Mouse (Mus musculus) R1 (cell line): ENCODE measurements around the gene Tdrd9.
"Not testable (repeated sequence)": the region's sequence is repeated elsewhere in the genome, so short reads cannot be mapped to it uniquely, and the experiment has no call there.

Source experiments
- DNase-seq: peaks from one replicate; pipeline ENCODE4 v3.0.0-alpha.2; 2018; ENCODE audit warnings: low read depth, low spot score

Tdrd9 gene

DNA sequence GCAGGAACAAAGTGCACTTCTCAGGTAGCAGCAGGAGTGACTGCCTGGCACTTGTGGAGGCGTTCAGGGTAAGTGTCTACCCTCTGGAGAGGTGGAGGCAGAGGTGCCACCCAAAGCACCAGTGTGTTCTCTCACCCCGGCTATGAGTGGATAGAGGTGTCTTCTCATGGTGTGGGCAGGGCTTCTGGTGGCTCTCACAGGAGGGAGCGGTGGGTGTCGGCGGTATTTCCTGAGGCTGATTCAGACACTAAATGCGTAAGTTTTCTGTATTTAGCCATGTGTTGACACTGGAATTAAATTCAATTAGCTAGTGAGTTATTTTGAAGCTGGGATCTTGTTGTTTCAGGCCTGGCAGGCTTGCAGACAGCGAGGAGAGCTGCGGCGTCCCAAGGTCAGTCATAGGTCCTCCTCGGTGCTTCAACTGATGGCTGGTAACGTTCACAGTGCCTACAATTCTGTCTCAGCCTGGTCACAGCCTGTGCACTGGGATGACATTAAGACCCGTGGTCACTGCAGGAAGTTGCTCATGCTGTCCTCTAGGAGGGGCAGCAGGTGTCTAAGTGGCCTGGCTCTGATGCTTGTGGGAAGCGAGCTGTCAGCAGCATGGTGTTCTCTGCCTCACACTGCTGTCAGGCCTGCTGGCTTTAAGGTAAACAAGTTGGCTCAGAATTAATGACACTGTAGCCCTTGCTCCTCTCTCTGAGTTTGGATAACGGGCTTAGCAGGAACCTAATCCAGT is 54.7 kb downstream of the Tdrd9 start:
- DNase-seq: no peak

DNA sequence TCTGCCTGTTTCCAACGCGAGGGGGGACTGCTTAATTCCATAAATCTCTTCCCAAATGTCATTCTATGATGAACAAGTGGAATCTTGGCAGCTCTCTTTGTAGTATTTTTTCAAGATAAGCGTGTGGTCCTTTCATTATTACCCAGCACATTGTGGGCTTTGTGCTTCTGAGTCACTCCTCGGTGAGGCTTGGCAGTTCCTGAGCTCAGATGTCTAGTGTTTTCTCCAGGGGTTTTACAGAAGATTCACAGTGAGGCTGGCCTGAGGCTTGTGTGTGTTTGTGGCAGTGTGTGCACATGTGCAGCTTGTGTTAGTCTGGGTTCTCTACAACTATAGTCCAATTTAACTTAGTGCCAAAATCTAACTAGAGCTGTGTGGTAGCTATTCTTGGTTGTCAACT is 56.0 kb downstream of the Tdrd9 start:
- DNase-seq: no peak

DNA sequence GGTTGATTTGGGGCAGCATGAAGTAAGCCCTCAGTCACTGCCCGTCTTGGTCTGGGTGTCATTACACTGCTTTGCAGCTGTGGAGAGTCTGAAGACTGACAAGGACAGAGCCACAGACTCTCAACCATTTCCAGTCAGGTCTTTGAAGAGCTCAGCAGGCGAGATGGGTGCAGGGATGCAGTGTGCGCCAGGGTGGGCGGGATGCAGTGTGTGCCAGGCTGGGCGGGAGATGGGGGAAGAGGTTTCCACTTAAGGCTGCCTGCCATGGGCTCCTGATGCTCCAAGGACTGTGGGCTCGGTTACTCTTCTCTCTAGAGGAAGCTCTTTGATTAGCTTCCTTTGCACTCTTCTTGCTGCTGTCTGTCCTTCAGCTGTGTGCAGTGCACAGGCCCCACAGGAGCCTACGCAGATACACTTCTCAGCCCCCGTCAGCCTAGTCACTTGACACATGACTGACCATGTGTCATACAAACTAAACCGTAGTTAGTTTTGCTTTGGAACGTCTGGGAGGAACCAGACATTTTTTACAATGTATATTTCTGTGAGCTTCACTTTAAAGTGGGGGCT is 62.1 kb downstream of the Tdrd9 start:
- no peak for DNase-seq

DNA sequence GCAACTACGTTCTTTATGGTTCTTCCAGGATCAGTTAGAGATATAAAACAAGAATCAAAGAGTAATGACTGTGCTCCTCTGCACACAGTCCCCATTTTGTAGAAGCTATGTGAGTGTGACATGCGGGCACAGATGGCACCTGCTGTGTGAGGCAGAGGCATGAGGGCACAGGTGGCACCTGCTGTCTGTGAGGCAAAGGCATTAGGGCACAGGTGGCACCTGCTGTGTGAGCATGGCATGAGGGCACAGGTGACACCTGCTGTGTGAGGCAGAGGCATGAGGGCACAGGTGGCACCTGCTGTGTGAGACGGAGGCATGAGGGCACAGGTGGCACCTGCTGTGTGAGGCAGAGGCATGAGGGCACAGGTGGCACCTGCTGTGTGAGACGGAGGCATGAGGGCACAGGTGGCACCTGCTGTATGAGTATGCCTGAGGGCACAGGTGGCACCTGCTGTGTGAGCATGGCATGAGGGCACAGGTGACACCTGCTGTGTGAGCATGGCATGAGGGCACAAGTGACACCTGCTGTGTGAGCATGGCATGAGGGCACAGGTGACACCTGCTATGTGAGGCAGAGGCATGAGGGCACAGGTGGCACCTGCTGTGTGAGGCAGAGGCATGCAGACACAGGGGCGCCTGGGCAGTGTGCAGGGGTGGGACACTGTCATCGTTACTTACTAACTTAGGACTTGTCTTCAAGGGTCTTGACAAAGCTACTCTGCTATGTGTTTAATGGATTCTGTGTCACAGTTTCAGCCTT is 64.2 kb downstream of the Tdrd9 start:
- DNase-seq: not testable (repeated sequence)

DNA sequence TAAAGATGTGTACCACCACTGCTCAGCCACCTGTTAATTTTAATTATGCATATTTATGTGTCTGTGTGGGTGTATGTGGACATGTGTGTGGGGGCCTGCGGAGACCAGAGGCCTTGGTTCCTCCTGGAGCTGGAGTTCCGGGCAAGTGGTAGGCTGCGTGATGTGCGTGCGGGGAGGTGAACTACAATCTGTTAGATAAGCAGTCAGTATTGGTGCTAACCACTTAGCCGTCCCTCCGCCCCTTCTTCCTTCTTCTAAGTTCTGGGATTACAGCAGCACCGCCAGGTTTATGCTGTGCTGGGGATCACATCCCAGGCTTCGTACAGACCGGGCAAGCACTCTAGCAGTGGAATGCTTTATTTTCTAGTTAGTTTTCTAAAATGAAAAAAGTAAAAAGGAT is 67.1 kb downstream of the Tdrd9 start:
- no peak for DNase-seq

DNA sequence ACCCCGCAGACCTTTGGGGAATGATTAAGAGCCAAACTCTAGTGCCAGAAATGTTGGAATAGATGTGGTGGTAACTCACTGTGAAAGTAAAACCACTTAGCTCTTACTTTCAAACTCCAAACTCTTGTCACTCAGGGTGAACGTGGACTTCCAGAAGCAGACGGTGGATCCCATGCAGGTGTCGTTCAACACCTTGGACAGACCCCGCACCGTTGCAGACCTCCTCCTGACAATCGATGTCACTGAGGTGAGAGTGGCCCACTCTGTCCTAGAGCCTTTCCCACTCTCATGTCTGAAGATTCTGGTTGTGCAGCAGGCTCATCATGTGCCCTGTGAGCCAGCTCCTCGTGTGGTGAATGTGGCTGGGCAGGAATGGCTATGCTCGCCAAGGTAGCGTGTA is 67.8 kb downstream of the Tdrd9 start:
- no peak for DNase-seq

DNA sequence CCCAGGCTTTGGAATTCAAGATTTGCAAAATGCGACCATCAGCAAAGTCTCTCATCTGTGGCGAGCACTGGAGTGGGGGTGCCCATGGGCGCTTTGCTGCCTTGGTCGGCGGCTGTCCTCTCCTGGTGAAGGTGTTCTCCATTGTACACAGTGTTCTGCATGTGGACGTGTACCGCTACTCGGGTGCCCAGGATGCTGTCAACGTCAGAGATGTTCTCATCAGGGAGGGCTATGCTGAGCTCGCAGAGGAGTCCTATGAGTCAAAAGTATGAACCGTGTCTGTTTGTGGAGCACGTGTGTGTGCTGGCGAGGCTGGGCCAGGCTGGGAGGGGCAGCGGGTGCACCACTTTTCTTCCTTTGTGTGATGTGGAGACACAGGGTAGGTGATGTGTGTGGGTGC is 71.3 kb downstream of the Tdrd9 start:
- DNase-seq: no peak

DNA sequence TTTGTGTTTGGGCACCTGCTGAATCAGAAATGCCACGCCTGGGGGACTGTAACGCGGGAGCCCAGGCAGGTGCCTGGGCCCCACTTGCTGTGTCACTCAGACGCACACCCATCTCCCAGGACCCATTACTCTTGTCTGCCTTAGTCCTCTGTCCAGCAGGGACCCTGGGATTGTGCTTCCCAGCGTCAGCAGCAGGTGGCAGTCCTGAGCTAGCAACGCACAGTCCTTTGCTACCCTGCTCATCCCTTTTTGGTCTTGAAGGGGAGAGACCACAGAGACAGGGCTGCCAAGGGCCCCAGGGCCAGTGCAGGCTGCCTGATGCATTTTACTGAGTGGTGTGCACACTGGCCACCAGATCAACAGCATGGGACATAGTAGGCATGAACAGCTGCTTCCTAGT is 106.3 kb downstream of the Tdrd9 start:
- DNase-seq: peak; percentile 77

DNA sequence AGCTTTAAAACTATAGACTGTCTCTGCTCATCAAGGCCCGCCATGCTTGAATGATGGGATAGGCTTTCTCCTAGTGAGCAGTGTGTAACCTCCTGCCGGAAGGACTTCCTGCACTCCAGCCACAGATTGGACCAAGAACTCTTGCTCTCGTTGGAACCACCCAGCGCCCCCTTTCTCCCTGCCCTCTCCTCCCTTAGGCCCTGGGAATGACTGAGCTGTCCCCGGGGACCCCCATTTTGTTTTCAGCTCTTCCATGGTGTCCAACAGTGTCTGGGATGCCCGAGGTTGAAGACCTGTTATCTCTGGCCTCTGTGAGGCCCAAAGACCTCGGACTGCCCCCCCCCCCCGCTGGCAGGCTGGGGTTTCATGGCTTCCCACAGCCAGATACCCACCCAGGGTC is 108.6 kb downstream of the Tdrd9 start:
- no peak for DNase-seq

DNA sequence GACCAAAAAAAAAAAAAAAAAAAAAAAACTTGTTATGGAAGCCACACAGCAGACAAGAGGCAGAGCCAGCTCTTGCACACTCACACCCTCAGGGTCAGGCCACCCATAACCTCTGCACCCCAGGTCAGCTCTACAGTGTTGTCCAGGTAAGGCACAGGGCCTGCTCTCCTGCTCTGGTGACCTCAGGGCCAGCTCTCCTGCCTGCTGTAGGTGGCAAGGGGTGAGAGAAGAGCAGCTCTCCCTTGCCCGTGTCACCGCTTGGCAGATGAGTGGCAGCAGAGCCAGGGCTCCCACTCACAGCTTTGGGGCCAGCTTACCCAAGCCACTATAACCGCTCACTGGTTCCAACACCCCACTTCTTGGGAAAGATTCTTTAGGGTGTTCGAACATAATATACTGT is 109.6 kb downstream of the Tdrd9 start:
- DNase-seq: no peak

DNA sequence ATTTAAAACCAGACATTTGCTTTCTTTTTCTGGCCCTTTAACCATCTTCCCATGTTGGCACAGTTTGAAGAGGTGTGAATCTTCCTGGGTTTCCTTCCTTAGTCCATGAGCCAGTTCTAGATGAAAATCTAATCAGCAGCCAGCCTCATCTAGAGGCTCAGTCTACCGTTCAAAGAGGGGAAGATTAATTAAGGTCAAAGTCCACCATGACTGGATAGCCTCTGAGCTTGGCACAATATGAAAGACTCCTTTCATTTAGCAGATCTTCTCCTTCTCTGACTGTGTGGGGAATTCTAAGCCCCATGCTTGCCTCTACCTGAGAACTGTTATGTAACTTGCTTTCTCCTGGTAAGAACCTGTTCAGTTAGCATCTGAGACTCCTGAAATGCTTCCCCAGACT is 110.9 kb downstream of the Tdrd9 start:
- no peak for DNase-seq

DNA sequence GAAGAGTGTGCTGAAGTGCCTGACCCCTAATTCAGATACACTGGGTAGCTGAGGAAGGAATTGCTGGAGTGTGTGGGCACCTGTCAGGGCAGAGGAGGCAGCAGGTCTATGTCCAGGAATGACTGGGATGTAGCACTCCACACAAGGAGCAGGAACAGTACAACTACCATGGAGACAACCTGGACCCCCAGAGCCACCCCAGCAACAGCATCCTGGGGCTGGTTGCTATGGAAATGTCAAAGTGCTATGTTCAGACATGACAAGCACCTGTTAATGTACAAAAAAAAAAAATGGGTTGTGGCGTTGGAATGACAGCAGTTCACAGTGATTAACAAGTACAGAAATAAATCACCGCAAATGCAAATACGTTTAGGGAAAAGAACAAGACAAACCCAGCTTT is 114.9 kb downstream of the Tdrd9 start:
- no peak for DNase-seq

DNA sequence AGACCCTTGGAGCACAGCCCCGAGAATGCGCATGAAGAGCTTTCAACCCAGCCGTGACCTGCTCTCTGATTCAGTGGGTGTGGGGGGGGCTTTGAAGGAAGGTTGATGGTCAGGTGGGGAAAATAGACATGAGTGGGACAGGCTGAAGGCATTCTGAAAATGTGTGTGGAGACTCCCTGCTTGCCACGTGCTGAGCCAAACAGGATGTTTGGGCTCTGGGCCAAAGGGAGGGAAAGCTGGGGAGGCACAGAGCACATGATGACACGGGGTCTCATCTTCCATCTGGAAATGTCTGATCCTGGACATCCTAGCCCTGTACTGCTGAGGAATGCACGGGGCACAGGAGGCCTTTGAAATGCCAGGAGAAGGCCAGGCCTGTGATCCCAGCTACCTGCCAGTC is 115.4 kb downstream of the Tdrd9 start:
- no peak for DNase-seq

DNA sequence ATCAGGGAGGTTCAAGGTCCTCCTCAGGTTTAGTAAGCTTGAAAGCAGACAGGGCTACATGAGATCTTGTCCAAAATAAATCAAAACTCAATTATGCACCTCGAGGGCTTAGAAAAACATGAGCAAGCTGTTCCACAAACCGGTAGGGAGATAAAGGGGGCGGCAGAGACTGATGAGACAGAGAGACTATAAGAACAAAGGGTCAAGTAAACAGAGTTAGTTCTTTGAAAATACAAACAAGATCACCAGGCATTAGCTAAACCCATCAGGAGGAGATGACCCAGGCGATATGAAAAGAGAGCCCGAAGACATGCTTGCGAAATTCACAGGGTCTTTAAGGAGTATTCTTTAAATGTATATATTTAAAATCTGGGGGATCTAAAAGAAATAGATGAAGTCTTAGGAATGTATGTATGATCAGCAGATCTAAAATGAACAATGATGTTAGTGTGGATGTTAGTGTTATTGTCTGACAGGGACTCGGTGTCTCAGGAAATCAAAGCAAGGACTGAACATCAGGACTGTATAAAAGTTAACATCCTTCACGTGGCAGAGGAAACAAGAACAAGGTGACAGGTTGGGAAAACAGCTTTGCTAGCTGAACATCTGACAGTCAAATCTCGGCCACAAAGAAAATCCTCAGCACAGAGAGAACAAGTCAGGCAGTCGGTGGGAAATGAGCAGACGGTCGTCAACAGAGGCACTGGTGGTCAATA is 117.4 kb downstream of the Tdrd9 start:
- no peak for DNase-seq

DNA sequence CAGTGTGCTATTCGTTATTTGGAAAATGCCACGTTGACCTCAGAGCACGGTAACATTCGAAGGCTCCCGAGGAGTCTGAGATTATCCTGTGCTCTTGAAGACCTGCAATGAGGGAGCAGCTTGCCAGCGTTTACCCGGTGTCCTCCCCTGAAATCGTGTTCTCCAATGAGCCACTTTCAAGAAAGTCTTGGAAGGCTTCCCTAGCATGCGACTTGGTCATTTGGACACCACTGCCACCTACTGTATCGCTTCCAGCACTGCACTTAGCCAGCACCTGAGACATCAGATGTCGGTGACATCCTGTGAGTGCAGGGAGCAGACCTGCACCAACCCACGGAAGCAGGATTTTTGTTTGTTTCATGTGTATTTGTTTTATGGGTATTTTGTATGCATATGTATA is 119.7 kb downstream of the Tdrd9 start:
- peak; percentile 82 for DNase-seq

DNA sequence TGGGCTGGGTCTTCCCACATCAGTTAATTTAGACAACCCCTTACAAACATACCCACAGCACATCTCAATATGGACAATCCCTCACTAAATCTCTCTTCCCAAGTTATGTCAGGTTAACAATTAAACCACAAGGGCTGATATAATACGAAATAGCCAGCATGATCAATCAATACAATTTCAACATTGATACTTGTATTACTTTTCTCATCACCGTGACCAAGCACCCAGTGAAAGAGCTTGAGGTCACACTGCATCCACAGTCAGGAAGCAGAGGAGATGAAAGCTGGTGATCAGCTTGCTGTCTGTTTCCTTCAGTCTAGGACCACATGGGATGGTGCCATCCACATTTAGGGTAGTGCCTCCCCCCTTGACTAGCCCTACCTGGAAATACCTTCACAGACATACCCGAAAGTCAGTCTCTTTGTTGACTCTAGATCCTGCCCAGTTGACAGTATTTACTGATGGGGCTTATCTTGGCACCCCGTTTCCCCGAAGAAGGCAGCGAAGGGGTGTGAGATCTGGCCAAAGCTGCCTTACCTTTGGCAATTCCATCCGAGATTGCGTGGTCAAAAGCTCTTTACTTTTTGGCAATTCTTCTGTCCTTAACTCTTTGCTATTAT is 123.0 kb downstream of the Tdrd9 start:
- no peak for DNase-seq

DNA sequence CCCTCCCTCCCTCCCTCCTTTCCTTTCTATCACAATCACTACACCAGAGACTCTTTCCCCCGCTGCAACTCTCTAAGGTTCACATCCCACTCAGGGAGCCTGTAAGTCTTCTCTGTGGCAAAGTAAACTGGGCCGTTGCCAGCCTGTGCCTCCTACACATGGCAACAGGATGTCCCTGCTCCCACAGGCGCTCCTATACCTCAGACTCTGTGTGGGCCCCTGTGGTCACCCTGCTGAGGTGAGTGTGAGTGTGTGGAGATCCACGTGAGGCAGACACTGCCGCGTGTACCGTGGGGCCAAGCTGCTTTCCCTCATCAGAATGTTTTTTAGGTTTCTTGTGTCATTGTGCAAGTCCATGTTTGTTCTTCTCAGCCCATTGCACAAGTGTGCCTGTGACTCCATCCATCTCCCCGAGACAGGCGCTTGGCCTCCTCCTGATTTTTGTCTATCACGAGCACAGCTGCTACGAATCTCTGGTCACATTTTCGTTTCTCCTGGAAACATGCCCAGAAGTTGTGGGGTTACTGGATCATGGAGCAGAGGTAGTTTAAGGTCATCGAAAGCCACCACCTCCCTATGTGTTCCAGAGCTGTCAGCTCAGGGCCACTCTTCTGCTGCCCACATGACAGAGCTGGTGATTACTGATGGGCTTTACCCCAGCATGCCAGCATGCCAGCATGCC is 124.8 kb downstream of the Tdrd9 start:
- DNase-seq: no peak

DNA sequence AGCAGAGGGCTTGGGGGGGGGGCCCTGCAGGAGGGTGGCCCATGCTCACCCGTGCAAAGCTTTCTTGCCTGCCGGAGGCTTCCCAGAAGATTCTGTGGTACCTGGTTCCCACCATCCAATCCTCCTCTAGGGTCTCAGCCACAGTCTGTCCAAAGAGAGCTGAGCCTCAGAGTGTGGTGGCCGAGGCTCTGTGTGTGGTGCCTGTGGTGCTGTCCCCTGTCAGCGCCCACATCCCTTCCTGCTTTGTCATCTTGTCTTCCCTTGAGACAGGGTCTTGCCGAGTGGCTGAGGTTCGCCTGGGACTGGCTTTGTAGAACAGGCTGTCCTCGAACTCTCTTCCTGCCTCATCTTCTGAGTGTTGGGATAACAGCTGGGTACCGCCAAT is 125.4 kb downstream of the Tdrd9 start:
- DNase-seq: no peak

DNA sequence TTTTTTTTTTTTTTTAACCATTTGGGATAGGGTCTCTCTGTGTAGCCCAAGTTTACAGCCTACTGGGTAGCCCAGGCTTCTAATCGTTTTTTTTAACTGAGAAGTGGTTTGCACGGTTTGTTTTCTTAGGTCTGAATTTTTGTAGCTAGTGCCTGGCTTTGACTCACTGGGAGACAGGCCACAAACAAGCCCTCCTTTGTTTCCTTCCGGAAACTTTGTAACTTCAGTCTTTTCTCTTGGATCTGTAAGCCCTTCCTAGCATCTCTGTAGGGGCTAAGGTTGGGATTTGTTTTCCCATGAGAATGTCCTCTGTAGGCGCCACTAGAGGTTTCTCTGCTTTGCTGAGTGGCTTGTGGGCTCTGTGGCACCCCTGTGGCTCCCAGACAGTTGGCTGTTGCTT is 128.7 kb downstream of the Tdrd9 start:
- no peak for DNase-seq

DNA sequence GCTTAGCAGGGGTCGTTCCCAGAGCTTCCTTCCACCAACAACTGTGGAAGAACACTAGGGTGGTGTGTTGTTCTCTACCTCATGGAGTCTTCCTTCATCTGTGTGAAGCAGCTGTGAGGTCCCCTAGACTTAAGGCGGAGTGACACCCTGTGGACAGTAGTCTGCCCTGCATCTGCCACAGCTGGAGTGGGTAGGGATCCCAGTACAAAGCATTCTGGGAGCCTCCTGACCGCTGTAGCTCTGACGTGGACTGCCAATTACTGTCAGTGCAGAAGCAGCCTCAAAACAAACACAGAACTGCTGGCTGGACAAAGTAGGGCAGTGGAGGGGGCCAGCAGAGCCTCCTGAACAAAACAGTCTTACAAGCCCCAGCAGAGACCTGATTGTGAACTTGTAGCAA is 129.7 kb downstream of the Tdrd9 start:
- DNase-seq: no peak

DNA sequence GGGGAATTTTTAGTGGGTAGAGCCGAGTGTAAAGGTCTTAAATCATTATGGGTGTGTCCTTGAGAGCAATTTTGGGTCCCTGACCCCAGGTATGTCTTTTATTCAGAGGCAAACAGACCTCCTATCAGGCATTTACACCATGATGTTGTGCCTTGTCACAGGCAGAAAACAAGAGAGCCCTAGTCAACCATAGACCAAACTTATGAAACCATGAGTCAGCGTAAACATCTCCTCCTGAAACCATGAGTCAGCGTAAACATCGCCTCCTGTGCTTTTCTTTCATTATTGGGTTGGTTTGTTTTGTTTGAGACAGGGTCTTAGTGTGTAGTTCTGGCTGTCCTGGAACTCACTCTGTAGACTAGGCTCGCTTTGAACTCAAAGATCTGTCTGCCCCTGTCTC is 131.8 kb downstream of the Tdrd9 start:
- DNase-seq: no peak
